Mouse (Mus musculus): ENCODE data around the gene Fcrl5. TPM values are rescaled to one million over a fixed set of nuclear protein-coding genes. Genes with fewer than 3 reads are reported as not detected.
A peak's percentile ranks its signal among the peaks of the same experiment; 100 is the strongest.

Fcrl5 gene
- polyA plus RNA-seq, 1 experiment, result 0.14 TPM

- H3K4me1 ChIP-seq (ENCODE audit: control insufficient read depth, insufficient read depth, low read length), result peaks cover 16% of the 10 kb centered on the region
- TF ChIP-seq POLR2A (IDR thresholded peaks at IDR 0.05; ENCODE audit: borderline replicate concordance, extremely low read depth, low read depth, low read length) (peak; percentile 90), CTCF (IDR thresholded peaks at IDR 0.05; ENCODE audit: insufficient read depth, low read length) (no peak)
- WGBS, result 4% methylated on average over 61 of the region's 64 CpGs
- peak within 1 kb of the TSS; percentile 84 for H3K4me3 ChIP-seq (replicated peaks; ENCODE audit: extremely low read depth, low read depth, low read length)
- DNase-seq, result peak; percentile 87
Observed at GRCm38 (mm10) chr3:87525043-87525836, 89.7 kb downstream of the Fcrl5 start, which contains the start of gene Etv3. TSS of gene Etv3 (plus strand) at chr3:87525407.

- WGBS, result 3% methylated on average over 27 of the region's 27 CpGs
- TF ChIP-seq CTCF (IDR thresholded peaks at IDR 0.05; ENCODE audit: insufficient read depth, low read length), result no peak
- no peak; the same call in 1 of the 2 replicates for TF ChIP-seq POLR2A (IDR thresholded peaks at IDR 0.05; ENCODE audit: borderline replicate concordance, extremely low read depth, low read depth, low read length)
- DNase-seq, result peak; percentile 49
Observed at GRCm38 (mm10) chr3:87525837-87526570, 90.4 kb downstream of the Fcrl5 start.

GRCm38 (mm10) chr3:87527139-87527538 lies 91.6 kb downstream of the Fcrl5 start:
- no peak for TF ChIP-seq CTCF (IDR thresholded peaks at IDR 0.05; ENCODE audit: insufficient read depth, low read length)
- TF ChIP-seq POLR2A (IDR thresholded peaks at IDR 0.05; ENCODE audit: borderline replicate concordance, extremely low read depth, low read depth, low read length), result no peak
- WGBS, result 58% methylated on average over 12 of the region's 12 CpGs
- Histone ChIP-seq H3K4me3 (replicated peaks; ENCODE audit: extremely low read depth, low read depth, low read length) (no peak overlapping the region), H3K4me1 (ENCODE audit: control insufficient read depth, insufficient read depth, low read length) (peaks cover 16% of the 10 kb centered on the region)
- DNase-seq, result no peak

More at GRCm38 (mm10) chr3:87525837-87526570, 90.4 kb downstream of the Fcrl5 start:
- H3K4me1 ChIP-seq (ENCODE audit: control insufficient read depth, insufficient read depth, low read length), result peaks cover 16% of the 10 kb centered on the region
- peak overlapping the region; percentile 79 for H3K4me3 ChIP-seq (replicated peaks; ENCODE audit: extremely low read depth, low read depth, low read length)

- H3K4me1 ChIP-seq (ENCODE audit: control insufficient read depth, insufficient read depth, low read length), result peaks cover 16% of the 10 kb centered on the region
- H3K4me3 ChIP-seq (replicated peaks; ENCODE audit: extremely low read depth, low read depth, low read length), result no peak overlapping the region
- WGBS, result 54% methylated on average over 8 of the region's 8 CpGs
- DNase-seq, result no peak
- TF ChIP-seq CTCF (IDR thresholded peaks at IDR 0.05; ENCODE audit: insufficient read depth, low read length) (no peak), POLR2A (IDR thresholded peaks at IDR 0.05; ENCODE audit: borderline replicate concordance, extremely low read depth, low read depth, low read length) (no peak)
Observed at GRCm38 (mm10) chr3:87528021-87528420, 92.4 kb downstream of the Fcrl5 start.

GRCm38 (mm10) chr3:87528841-87529240 lies 93.3 kb downstream of the Fcrl5 start:
- peaks cover 16% of the 10 kb centered on the region for H3K4me1 ChIP-seq (ENCODE audit: control insufficient read depth, insufficient read depth, low read length)
- no peak overlapping the region for H3K4me3 ChIP-seq (replicated peaks; ENCODE audit: extremely low read depth, low read depth, low read length)
- DNase-seq, result no peak
- WGBS, result 75% methylated on average over 8 of the region's 8 CpGs
- TF ChIP-seq CTCF (IDR thresholded peaks at IDR 0.05; ENCODE audit: insufficient read depth, low read length) (no peak), POLR2A (IDR thresholded peaks at IDR 0.05; ENCODE audit: borderline replicate concordance, extremely low read depth, low read depth, low read length) (no peak)

- DNase-seq, result no peak
- Histone ChIP-seq H3K4me1 (ENCODE audit: control insufficient read depth, insufficient read depth, low read length) (peaks cover 16% of the 10 kb centered on the region), H3K4me3 (replicated peaks; ENCODE audit: extremely low read depth, low read depth, low read length) (no peak overlapping the region)
- no peak for TF ChIP-seq POLR2A (IDR thresholded peaks at IDR 0.05; ENCODE audit: borderline replicate concordance, extremely low read depth, low read depth, low read length)
- TF ChIP-seq CTCF (IDR thresholded peaks at IDR 0.05; ENCODE audit: insufficient read depth, low read length), result no peak
- 75% methylated on average over 11 of the region's 11 CpGs for WGBS
Observed at GRCm38 (mm10) chr3:87529568-87529967, 94.0 kb downstream of the Fcrl5 start.

- H3K4me3 ChIP-seq (replicated peaks; ENCODE audit: extremely low read depth, low read depth, low read length), result no peak overlapping the region
- TF ChIP-seq POLR2A (IDR thresholded peaks at IDR 0.05; ENCODE audit: borderline replicate concordance, extremely low read depth, low read depth, low read length) (no peak), CTCF (IDR thresholded peaks at IDR 0.05; ENCODE audit: insufficient read depth, low read length) (no peak)
- no peak for DNase-seq
- H3K4me1 ChIP-seq (ENCODE audit: control insufficient read depth, insufficient read depth, low read length), result peaks cover 14% of the 10 kb centered on the region
- 78% methylated on average over 3 of the region's 3 CpGs for WGBS
Observed at GRCm38 (mm10) chr3:87530234-87530633, 94.7 kb downstream of the Fcrl5 start.

GRCm38 (mm10) chr3:87533667-87534378 lies 98.2 kb downstream of the Fcrl5 start:
- Histone ChIP-seq H3K4me3 (replicated peaks; ENCODE audit: extremely low read depth, low read depth, low read length) (no peak overlapping the region), H3K4me1 (ENCODE audit: control insufficient read depth, insufficient read depth, low read length) (no peaks in the 10 kb centered on the region; the same call in 1 of the 2 replicates)
- 65% methylated on average over 7 of the region's 7 CpGs for WGBS
- DNase-seq, result no peak
- TF ChIP-seq CTCF (IDR thresholded peaks at IDR 0.05; ENCODE audit: insufficient read depth, low read length), result no peak
- no peak for TF ChIP-seq POLR2A (IDR thresholded peaks at IDR 0.05; ENCODE audit: borderline replicate concordance, extremely low read depth, low read depth, low read length)

- no peak overlapping the region for H3K4me3 ChIP-seq (replicated peaks; ENCODE audit: extremely low read depth, low read depth, low read length)
- 54% methylated on average over 10 of the region's 10 CpGs for WGBS
- H3K4me1 ChIP-seq (ENCODE audit: control insufficient read depth, insufficient read depth, low read length), result no peaks in the 10 kb centered on the region; the same call in 1 of the 2 replicates
- TF ChIP-seq POLR2A (IDR thresholded peaks at IDR 0.05; ENCODE audit: borderline replicate concordance, extremely low read depth, low read depth, low read length) (no peak), CTCF (IDR thresholded peaks at IDR 0.05; ENCODE audit: insufficient read depth, low read length) (no peak)
- DNase-seq, result no peak
Observed at GRCm38 (mm10) chr3:87538034-87538433, 102.5 kb downstream of the Fcrl5 start.

All from lung, adult 2 months (tissue).